Mouse (Mus musculus) hindbrain, embryonic 16.5 days (tissue): ENCODE data around the gene Mrtfb. TPM values are rescaled to one million over a fixed set of nuclear protein-coding genes. Genes with fewer than 3 reads are reported as not detected.

ENCODE experiments used
- ATAC-seq: fragments of 200-750 bp; cut with Nextera tagmentation; 2 replicates; pipeline ENCODE4 v1.8.0; 2017; ENCODE audit warnings: moderate TSS enrichment, moderate library complexity
- H3K27ac ChIP-seq: fragments of 300-500 bp; sonication (generic); 2 replicates; pipeline ENCODE4 v1.5.1; 2014; ENCODE audit warnings: low read depth, mild to moderate bottlenecking, control low read depth, low read length, moderate library complexity
- H3K27me3 ChIP-seq: fragments of 300-500 bp; sonication (generic); replicated peaks from 2 replicates; pipeline ENCODE4 v1.6.1; 2014; ENCODE audit warnings: low read length; ENCODE audit not compliant: control insufficient read depth, insufficient read depth
- H3K36me3 ChIP-seq: fragments of 300-500 bp; sonication (generic); 2 replicates; pipeline ENCODE4 v1.6.1; 2014; ENCODE audit warnings: mild to moderate bottlenecking, low read length, moderate library complexity, mixed read lengths; ENCODE audit not compliant: control insufficient read depth, insufficient read depth
- H3K4me1 ChIP-seq: fragments of 300-500 bp; sonication (generic); 2 replicates; pipeline ENCODE4 v1.6.1; 2014; ENCODE audit warnings: low read depth, low read length; ENCODE audit not compliant: control insufficient read depth, insufficient read depth
- H3K4me2 ChIP-seq: fragments of 300-500 bp; sonication (generic); 2 replicates; pipeline ENCODE4 v1.6.1; 2014; ENCODE audit warnings: mild to moderate bottlenecking, low read length, control low read depth, moderate library complexity
- H3K4me3 ChIP-seq: fragments of 300-500 bp; sonication (generic); 2 replicates; pipeline ENCODE4 v1.5.1; 2014; ENCODE audit warnings: mild to moderate bottlenecking, low read length, control low read depth, moderate library complexity
- H3K9ac ChIP-seq: fragments of 300-500 bp; sonication (generic); 2 replicates; pipeline ENCODE4 v1.6.1; 2014; ENCODE audit warnings: low read depth, mild to moderate bottlenecking, control low read depth, low read length, moderate library complexity
- H3K9me3 ChIP-seq: fragments of 300-500 bp; sonication (generic); 2 replicates; pipeline ENCODE4 v1.6.1; 2014; ENCODE audit warnings: mild to moderate bottlenecking, low read length, moderate library complexity; ENCODE audit not compliant: control insufficient read depth
- WGBS: fragments of 180-500 bp; shearing (Covaris S2); extraction: QIAGEN DNeasy Blood & Tissue Kit; methylation state at CpG from one replicate; pipeline ENCODE4 v1.1.7; 2014; 5-methylcytosine and 5-hydroxymethylcytosine counted together
- polyA plus RNA-seq: library from polyadenylated mRNA; unstranded; fragments of >200 nt; fragmentation: Nextera tagmentation; extraction: Ambion mirVana; gene quantifications from 2 replicates; pipeline ENCODE4 v1.2.1, GENCODE M21; 2015

The Mrtfb gene
- polyA plus RNA-seq, 1 experiment from 2014 or later, result 10.5 TPM

DNA sequence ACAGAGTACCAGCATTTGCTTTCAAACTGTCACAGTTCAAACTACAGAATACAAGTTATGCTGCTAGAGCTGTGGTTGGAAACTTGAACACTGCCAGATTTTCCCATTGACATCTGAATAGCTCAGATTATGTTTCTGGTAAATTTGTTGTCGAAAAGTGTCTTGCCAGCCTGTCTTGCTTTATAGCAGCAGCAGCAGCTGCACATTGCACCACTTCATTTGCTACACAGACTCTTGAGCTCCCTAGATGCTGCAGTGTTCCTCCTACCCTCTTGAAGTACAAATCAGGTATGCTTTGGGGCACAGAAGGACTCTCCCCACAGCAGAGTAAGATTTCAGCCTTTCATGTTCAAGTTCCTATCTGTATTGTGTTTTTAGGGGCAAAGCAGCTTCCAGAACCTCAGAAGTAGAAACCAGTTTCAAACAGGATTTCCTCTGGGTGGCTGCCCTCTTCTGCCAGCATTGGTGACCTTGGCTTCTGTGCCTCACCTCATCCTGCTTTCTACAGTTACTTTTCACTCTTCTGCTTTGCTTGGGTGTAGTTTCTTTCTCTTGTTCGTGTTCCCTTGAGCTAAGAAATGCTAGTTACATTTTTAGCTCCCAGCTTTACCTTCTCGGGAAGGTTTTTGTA, 49.9 kb downstream of the Mrtfb start:
- WGBS, result 94% methylated on average over 3 of the region's 3 CpGs
- Histone ChIP-seq H3K9me3 (no peaks in the 10 kb centered on the region), H3K4me2 (no peak overlapping the region), H3K27ac (no peak overlapping the region), H3K9ac (no peak overlapping the region), H3K4me3 (no peak overlapping the region), H3K27me3 (no peaks in the 10 kb centered on the region), H3K36me3 (no peaks in the 10 kb centered on the region), H3K4me1 (no peaks in the 10 kb centered on the region)
- no peak for ATAC-seq

DNA sequence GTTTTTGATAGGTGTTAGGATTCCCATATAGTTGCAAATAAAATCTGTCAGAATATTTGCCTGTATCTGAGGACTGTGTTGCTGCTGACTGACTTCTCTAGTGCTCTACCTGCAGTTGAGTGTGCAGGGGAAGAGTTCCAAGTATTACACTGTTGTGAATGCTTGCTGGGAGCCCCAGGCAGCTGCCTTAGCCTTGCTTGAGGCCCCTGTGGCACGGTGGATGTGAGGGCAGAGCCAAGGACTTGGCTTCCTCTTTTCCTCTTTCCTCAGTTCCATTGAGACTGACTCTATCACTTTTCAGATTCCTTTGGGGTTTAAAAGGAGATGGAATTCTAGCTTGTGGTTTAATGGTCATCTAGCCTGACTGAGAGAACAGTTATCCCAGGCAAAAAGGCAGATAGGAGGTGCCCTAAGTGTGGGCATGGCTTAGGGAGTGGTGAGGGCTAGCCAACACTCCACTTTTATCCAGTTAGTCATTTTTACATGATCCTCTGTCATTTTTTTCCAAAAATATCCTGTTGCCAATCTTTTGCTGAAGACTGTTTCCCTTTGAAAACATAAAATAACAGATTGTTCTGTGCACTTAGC, 53.9 kb downstream of the Mrtfb start:
- WGBS, result 75% methylated on average over 1 of the region's 1 CpGs
- no peaks in the 10 kb centered on the region for H3K27me3 ChIP-seq
- no peak overlapping the region for H3K27ac ChIP-seq
- no peak overlapping the region for H3K4me2 ChIP-seq
- no peak overlapping the region for H3K4me3 ChIP-seq
- no peaks in the 10 kb centered on the region for H3K4me1 ChIP-seq
- no peak overlapping the region for H3K9ac ChIP-seq
- ATAC-seq, result no peak
- no peaks in the 10 kb centered on the region for H3K36me3 ChIP-seq
- no peaks in the 10 kb centered on the region for H3K9me3 ChIP-seq

DNA sequence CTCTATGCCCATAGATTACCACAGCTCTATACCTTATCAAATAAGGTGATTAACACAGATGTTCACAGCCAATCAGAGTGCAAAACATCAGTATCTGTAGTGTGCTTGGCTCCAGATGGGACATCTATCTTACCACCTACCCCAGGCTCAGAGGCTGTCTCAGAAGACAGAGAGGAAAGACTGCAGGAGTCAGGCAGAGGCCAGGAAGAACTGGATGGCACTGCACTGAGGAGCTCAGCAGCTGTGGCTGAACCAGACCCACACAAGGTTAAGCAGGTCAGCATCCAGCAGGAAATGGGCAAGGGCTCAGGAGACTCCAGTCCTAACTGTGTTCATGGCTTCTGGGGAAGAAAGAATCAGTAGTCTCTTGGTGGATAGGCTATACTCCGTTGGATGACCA, 55.1 kb downstream of the Mrtfb start:
- H3K4me3 ChIP-seq, result no peak overlapping the region
- H3K27me3 ChIP-seq, result no peaks in the 10 kb centered on the region
- no peaks in the 10 kb centered on the region for H3K9me3 ChIP-seq
- no peaks in the 10 kb centered on the region for H3K4me1 ChIP-seq
- H3K9ac ChIP-seq, result no peak overlapping the region
- H3K36me3 ChIP-seq, result no peaks in the 10 kb centered on the region
- no peak overlapping the region for H3K27ac ChIP-seq
- H3K4me2 ChIP-seq, result no peak overlapping the region
- ATAC-seq, result no peak
- WGBS, result 91% methylated on average over 1 of the region's 1 CpGs

DNA sequence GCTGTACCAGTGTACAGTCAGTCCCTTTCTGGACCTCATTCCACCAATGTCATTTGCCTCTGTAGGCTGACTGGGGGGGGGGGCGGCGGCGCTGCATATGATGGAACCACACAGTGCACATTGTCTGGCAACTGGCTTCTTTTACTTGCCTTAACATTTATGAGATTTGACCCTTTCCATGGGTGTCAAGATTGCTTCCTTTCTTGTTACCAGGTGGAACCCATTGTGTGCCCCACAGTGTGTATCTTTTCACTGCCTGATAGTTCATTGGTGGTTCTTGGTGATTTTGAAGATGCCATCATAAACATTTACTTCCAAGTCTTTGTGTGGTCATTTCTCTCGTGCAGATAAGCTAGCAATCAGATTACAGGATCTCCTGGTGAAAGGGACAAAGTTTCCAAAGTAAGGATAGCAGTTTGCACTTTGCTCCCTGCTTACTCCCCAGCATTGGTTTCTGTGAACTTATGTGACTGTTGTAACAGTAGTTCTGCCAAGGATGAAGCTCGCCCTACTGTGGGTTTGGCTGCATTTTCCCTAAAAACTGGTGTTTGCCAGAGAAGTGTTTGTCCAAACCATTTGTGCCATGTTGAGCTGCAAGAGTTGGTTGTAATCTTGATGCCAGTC, 56.9 kb downstream of the Mrtfb start:
- 97% methylated on average over 5 of the region's 5 CpGs for WGBS
- Histone ChIP-seq H3K9me3 (no peaks in the 10 kb centered on the region), H3K4me1 (no peaks in the 10 kb centered on the region)

DNA sequence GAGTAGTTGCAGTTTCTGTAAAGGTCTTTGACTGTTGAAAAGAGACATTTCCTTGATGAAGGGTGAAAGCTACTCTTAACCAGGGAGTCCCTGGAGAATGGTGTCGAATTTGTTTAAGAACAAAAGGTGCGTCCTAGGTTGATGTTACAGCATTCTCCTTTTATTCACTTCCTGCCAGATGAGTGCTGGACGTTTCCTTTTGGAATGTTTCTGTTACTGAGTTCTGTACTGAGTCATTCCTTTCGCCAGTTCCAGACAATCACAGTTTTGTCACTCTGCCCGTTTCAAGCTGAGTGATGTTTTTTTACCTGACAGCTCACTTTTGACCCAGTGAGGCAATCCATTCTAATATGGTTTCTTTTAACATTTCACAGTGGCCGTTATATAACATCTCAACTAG, 67.5 kb downstream of the Mrtfb start:
- Histone ChIP-seq H3K9ac (no peak overlapping the region), H3K4me2 (no peak overlapping the region), H3K4me3 (no peak overlapping the region), H3K4me1 (no peaks in the 10 kb centered on the region), H3K27ac (no peak overlapping the region), H3K9me3 (no peaks in the 10 kb centered on the region), H3K36me3 (no peaks in the 10 kb centered on the region; the same call in 1 of the 2 replicates), H3K27me3 (no peaks in the 10 kb centered on the region)
- no peak for ATAC-seq
- 36% methylated on average over 6 of the region's 6 CpGs for WGBS

More for the DNA sequence above, 56.9 kb downstream of the Mrtfb start:
- H3K4me2 ChIP-seq, result no peak overlapping the region
- H3K9ac ChIP-seq, result no peak overlapping the region
- no peaks in the 10 kb centered on the region for H3K36me3 ChIP-seq
- no peaks in the 10 kb centered on the region for H3K27me3 ChIP-seq
- H3K27ac ChIP-seq, result no peak overlapping the region
- ATAC-seq, result no peak
- H3K4me3 ChIP-seq, result no peak overlapping the region

DNA sequence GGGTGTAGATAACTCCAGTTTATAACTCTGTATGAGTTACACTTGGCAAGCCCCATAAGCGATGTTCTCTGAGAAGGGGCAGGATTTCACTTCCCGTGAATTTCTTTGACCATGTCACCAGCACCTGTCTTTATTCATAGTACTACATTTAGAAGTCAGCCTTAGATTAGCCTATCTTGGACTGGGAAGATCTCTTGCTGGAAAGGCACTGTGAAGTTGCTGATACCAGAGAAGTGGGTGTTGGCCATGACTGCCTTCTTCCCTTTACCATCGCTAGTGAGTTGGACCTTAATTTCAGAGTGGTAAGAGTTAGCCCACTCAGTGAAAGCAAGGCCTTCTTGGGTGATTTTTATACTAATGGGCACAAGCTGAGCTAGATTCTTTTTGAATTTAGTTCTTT, 70.3 kb downstream of the Mrtfb start:
- no peak overlapping the region for H3K9ac ChIP-seq
- no peak overlapping the region for H3K27ac ChIP-seq
- no peak for ATAC-seq
- no peaks in the 10 kb centered on the region; the same call in 1 of the 2 replicates for H3K36me3 ChIP-seq
- 97% methylated on average over 3 of the region's 3 CpGs for WGBS
- no peaks in the 10 kb centered on the region for H3K9me3 ChIP-seq
- no peak overlapping the region for H3K4me2 ChIP-seq
- H3K4me3 ChIP-seq, result no peak overlapping the region
- no peaks in the 10 kb centered on the region; the same call in 1 of the 2 replicates for H3K4me1 ChIP-seq
- H3K27me3 ChIP-seq, result no peaks in the 10 kb centered on the region

DNA sequence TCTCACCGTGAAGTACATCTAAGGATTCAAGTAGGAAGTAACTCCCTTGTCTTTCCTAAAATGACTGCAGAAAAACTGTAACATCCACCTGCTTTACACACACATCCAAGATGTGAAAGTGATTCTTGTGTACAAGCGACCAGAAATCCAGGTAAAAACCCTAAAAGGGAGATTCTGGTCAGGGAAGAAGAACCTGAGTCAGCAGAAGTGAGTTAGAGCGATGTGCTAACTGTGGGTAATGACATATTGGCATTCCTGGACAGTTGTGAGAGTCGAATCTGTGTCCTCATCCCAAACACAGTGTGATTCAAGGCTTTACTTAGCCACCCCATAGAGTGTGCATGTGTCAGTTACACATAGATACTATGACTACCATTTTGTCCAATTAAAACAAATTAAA, 72.4 kb downstream of the Mrtfb start:
- H3K27me3 ChIP-seq, result no peaks in the 10 kb centered on the region
- ATAC-seq, result no peak
- H3K9ac ChIP-seq, result no peak overlapping the region
- H3K4me1 ChIP-seq, result peaks cover 4% of the 10 kb centered on the region
- WGBS, result 82% methylated on average over 4 of the region's 4 CpGs
- no peak overlapping the region for H3K4me3 ChIP-seq
- no peaks in the 10 kb centered on the region for H3K9me3 ChIP-seq
- H3K27ac ChIP-seq, result no peak overlapping the region
- H3K4me2 ChIP-seq, result no peak overlapping the region
- no peaks in the 10 kb centered on the region; the same call in 1 of the 2 replicates for H3K36me3 ChIP-seq

DNA sequence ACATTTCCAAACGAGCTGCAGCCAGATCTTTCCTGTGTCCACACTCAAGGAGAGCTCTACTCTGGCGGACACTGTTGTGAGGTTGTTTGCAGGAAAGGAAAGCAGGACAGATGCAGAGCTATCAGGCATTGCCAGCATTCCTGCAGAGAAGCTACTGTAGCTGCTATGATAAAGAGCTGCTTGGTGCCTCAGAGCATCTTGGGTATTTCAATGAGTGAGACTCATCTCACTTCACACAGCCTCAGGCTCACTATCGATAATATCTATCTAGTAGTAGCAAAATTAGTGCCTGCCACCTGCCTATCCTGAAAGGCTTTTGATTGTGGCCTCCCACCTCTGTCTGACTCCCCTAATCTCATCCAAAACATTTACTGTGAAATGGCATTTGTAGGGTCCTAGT, 73.4 kb downstream of the Mrtfb start:
- no peak overlapping the region for H3K4me2 ChIP-seq
- 66% methylated on average over 3 of the region's 3 CpGs for WGBS
- no peaks in the 10 kb centered on the region for H3K9me3 ChIP-seq
- no peak overlapping the region for H3K27ac ChIP-seq
- no peaks in the 10 kb centered on the region for H3K27me3 ChIP-seq
- H3K4me1 ChIP-seq, result peaks cover 4% of the 10 kb centered on the region
- no peak overlapping the region for H3K4me3 ChIP-seq
- no peak for ATAC-seq
- H3K9ac ChIP-seq, result no peak overlapping the region
- H3K36me3 ChIP-seq, result no peaks in the 10 kb centered on the region; the same call in 1 of the 2 replicates

DNA sequence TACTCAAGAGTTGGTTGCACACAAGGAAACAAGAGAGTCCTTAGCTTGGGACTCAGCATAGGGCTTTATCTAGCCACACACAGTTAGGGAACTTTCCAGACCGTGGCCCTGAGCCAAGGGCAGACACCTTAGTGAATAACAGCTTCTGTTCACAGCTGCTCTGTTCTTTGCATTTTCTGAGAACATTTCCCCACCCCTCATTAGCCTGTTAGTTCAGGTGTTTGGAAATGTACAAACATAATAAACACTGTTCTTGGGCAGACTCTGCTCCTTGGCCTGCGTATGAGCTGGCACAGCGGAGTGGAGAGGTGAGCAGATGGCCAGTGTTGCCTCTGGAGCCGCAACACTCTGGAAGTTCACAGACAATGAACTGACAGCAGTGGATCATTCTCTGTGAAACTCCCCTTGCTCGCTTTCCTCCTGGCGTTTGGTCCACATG, 74.0 kb downstream of the Mrtfb start:
- Histone ChIP-seq H3K27ac (no peak overlapping the region), H3K9ac (no peak overlapping the region), H3K9me3 (no peaks in the 10 kb centered on the region), H3K36me3 (no peaks in the 10 kb centered on the region; the same call in 1 of the 2 replicates), H3K27me3 (no peaks in the 10 kb centered on the region), H3K4me1 (peaks cover 4% of the 10 kb centered on the region), H3K4me2 (no peak overlapping the region), H3K4me3 (no peak overlapping the region)
- 52% methylated on average over 6 of the region's 6 CpGs for whole genome bisulfite sequencing
- ATAC-seq, result no peak
